Mouse (Mus musculus): ENCODE data around the gene Sigmar1. TPM values are rescaled to one million over a fixed set of nuclear protein-coding genes. Genes with fewer than 3 reads are reported as not detected.
"Not testable (repeated sequence)": the region's sequence is repeated elsewhere in the genome, so short reads cannot be mapped to it uniquely, and the experiment has no call there.

Sigmar1 gene
- total RNA-seq (2021): 10 to 100 TPM; 65.8 to 68.8 TPM
- long read RNA-seq, experiment 1, transcript Sigmar1-201 (4 exons, 1,640 nt): major isoform, 81 of 113 reads
- long read RNA-seq, experiment 1, partial matches to known transcripts: 3 of 113 reads
- long read RNA-seq, experiment 1, other reads (novel, unspliced or antisense): 23 of 113 reads
- long read RNA-seq, experiment 2, transcript Sigmar1-201 (4 exons, 1,640 nt): major isoform, 36 of 49 reads
- long read RNA-seq, experiment 2, partial matches to known transcripts: 1 of 49 reads
- long read RNA-seq, experiment 2, other reads (novel, unspliced or antisense): 8 of 49 reads

DNA sequence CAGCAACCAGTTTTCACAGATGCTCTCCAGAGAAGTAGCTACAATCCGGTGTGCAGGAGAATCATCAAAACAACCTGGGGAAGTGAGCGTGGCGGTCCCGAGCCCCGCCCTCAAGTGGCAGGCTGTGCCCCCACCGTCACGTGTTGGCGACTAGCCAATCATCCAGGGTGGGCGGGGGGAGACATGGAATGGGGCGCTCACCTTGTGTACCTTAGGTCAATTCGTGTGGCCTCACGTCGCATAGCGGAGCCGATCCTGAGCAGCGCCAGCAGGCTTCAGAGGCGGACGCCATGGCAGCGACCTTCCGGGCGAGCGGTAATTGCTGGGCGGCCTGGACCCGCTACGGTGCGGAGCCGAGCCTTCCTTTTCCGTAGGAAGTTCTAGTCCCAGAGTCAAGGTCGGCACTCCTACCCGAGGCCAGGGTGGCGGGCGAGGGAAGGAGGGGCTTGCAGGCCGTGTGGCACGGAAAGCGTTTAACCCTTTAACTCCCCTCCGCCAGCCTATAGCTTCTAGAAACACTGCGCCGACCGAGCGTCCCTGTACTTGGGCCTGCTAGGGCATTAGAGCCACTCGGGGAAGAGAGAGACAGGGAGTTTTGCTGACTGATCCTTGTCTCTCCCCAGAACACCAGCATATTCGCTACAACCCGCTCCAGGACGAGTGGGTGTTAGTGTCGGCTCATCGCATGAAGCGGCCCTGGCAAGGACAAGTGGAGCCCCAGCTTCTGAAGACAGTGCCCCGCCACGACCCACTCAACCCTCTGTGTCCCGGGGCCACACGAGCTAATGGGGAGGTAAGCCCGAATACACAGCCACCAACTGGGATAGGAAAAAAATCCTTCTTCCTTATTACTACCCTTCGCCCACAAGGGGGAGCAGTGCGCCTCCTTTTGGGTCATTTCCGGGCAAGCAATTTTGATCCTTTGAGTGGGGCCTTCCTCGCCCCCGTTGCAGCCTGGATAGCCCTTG lies at the start of gene Sigmar1:
Gene Sigmar1, minus strand, starts transcription at position 820 of the 968 bp plus-strand sequence.
- DNase-seq: peak; percentile 89

DNA sequence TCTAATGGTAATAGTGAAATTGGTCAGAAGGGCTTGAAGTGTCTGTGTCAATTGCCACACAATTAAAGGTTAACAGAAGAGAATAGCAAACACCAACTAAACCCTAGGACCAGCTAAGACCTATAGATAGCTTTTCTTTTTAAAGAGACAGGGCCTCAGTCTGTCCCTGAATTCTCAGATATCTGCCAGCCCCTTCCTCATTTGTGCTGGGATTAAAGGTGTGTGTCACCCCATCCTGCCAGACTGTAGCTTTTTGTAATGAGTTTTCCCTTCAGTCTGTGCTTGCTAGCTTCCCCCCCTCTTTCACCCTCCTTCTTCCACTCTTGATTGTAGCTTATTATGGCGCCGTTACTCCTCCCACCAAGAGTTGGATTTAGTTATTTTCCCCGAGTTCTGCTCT lies 27.2 kb upstream of the Sigmar1 start:
- not testable (repeated sequence) for DNase-seq

DNA sequence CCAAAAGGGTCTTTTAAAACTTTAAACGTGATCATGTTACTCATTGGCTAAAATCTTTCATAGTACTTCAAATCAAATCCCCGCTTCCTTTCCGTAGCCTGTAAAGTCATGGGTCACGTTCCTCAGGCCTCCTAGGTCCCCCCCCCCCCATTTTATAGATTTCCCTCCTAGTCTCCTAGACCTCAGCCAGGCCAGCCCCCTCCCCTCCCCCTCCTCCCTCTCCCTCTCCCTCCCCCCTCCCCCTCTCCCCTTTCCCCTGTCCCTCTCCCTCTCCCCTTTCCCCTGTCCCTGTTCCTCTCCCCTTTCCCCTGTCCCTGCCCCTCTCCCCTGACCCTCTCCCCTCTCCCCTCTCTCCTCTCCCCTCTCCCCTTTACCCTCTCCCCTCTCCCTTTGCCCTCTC lies 26.8 kb upstream of the Sigmar1 start:
- not testable (repeated sequence) for DNase-seq

DNA sequence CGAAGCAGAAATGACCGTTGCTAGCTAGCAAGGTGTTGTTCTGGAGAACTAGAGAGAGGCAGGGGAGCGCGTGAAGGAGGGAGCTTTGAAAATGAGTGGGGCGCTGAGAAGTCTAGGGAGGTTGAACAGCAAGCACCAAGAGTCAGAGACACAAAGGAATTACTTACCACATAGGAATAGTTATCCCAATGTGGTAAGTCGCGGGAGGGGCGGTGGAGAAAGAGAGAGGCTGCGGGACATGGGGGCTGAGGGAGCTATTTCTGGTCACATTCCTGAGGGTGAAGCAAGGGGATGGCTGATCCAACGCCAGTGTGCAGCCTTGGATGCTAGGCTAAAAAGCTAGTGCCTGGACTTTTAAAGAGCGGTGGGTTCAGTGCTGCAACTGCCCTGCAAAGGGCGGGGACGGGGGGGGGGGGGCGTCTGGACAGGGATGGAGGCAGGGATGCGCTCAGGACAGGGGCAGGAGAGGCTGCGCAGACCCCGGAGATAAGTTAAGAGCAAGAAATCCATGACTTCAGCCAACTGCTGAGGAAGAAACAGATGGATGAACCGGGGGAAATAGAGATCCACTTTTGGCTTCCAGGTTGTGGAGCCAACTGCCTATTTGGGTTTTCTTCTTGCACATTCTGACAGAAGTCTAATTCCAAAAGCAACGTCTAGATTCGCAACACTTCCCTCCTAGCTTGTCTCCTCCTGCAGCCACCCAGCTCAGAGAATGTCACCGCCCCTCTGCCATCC lies 26.0 kb upstream of the Sigmar1 start:
- DNase-seq: not testable (repeated sequence)

DNA sequence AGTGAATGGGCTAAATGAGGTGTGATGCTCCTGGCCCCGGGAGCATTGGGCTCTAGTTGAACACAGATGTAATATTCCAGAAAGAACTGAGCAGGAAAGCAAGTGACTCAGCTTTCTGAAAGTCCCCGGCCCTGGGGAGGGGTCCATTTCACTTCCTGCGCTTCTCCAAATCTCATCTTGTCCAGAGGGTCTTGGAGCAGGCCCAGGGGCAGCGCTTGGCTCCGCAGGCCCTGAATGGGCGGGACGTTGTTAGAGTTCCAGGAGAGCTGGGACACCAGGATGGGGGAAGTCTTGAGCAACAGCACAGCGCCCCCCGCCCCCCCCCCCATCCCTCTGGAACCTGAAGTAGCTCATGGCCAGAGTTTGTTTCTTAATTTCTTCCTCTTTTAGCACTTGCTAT lies 25.3 kb upstream of the Sigmar1 start:
- DNase-seq: not testable (repeated sequence)

DNA sequence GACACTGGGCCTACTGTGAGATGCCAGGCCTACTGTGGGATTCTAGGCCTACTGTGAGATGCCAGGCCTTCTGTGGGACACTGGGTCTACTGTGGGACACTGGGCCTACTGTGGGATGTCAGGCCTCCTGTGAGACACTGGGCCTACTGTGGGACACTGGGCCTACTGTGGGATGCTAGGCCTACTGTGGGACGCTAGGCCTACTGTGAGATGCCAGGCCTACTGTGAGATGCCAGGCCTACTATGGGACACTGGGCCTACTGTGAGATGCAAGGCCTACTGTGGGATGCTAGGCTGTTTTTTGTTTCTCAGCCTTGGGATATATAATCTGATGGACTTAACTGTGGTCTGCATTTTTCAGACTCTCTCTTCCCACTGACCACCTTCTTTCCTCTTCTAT lies 19.9 kb upstream of the Sigmar1 start:
- not testable (repeated sequence) for DNase-seq

DNA sequence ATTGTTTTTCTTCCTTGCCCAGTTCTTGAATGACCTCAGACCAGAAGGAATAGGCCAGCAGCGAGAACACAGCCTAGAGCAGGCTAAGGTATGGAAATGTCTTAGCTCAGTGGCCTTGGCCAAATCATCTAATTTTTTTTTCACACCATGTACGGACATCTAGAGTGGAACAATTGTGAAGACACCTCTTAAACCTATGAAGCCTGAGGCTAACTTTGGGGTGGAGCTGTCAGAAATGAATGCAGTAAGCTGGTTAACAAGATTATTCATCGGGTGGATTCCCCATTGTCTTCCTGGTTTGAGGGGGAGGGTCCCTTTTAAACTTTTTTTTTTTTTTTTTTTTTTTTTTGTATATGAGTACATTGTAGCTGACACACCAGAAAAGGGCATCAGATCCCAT lies 18.5 kb upstream of the Sigmar1 start:
- DNase-seq: not testable (repeated sequence)

DNA sequence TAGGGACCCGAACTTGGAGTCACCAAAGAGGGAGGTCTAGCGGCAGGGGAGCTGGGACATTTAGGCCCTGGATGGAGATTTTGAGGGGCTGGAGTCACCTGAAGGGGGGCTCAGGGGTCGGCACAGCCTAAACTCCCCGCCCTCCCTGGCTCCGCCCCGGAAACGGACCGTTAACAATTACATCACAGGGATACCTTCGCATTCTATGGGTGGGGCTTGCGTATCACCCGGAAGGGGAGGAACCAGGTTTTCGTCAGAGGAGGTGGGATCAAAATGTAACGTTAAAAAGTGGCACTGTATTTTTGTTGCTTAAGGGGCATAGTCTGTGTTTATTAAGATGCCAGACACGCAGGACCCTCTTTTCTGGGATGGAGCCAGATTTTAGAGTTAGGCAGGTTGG lies 18.0 kb upstream of the Sigmar1 start, which contains the start of gene Ccl27a:
Gene Ccl27a, minus strand, starts transcription at position 246 of the 400 bp plus-strand sequence.
- DNase-seq: peak; percentile 89

DNA sequence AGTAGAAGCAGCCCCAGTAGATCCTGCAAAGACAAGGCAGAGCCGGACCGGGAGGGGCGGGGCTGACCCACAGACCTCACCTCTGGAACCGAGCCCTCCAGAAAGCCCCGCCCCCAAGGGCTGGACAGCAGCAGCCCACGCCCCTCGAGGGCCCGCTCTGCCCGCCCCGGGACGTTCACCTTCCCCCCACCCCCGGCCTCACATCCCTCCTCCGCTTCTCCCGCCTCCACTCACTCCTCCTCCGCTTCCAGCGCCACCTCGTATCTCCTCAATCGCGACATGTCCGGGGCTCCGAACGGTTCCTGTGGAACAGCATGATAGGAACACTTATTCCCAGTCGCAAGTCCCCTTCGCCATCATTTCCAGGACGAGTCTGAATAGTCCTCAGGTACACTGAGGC lies 17.5 kb upstream of the Sigmar1 start:
- peak; percentile 86 for DNase-seq

DNA sequence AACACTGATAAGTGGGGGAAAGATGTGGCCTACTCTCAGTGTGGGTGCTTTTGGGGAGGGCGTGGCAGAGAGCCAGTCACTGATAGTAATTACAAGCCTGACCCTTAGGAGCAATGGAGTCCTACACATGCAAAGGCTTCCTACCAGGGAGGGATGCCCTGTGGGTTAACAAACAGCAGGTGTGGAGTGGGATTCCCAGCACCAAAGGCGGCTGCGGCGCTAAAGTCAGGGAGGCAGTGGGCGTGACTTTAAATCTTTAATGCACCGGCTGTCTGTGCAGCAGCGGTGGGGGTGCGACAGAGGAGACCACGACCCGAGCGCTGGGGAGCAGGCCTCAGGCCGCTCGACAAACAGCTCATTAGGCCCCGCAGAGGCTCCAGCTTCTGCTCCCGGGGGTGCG lies 17.0 kb upstream of the Sigmar1 start:
- not testable (repeated sequence) for DNase-seq

DNA sequence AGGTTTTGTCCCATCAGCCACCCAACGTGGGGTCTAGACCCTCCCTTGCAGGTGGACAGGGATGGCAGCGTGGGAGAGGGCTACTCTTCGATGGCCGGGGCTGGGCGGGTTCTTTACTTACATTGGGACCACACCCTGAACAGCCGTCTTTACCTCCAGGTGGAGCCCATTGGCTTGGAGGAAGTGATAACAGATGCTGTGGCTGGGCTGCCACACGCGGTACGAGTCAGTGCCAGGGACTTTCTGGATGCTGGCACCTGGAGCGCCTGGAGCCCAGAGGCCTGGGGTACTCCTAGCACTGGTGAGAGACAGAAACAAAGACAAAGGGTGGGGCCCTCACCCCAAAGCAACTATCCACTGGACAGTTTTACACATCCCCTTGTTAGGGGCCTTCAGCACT lies 11.3 kb upstream of the Sigmar1 start:
- not testable (repeated sequence) for DNase-seq

DNA sequence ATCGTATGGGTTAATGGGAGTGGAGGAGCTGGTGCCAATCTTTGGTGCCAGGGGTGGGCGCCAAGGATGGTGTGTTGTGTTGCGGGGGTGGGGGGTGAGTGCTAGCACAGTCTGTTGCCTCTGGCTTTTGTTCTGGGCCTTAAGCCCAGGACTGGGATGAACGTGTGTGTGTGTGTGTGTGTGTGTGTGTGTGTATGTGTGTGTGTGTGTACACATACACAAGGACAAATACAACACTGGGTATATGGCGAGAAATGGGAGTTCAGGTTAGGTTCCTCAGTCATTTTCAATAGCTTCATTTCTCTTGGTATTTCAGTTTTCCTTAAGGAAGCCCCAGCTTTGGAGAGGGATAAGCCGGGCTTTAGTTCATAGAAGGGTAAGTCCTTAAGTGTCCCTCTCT lies 7.2 kb upstream of the Sigmar1 start:
- not testable (repeated sequence) for DNase-seq

DNA sequence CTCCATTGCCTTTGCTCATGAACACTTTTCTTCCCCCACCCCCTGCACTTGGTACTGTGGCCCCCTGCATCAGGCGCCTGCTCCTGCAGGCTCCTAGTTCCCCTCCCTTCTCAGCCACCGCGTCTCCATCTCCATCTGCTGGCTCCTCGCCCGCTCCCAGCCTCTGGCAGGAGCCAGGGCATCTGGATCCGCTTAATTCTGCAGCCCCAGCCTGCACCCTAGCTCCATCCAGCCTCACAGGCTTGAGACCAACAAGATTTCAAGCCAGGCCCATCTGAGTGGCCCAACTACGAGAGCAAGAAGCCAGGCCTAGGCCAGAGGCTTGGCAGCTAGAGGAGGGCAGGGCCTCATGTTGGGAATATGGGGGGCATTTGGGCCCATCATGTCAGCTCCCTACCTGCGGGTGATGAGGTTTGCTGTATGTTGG lies 6.7 kb upstream of the Sigmar1 start:
- peak; percentile 71 for DNase-seq

DNA sequence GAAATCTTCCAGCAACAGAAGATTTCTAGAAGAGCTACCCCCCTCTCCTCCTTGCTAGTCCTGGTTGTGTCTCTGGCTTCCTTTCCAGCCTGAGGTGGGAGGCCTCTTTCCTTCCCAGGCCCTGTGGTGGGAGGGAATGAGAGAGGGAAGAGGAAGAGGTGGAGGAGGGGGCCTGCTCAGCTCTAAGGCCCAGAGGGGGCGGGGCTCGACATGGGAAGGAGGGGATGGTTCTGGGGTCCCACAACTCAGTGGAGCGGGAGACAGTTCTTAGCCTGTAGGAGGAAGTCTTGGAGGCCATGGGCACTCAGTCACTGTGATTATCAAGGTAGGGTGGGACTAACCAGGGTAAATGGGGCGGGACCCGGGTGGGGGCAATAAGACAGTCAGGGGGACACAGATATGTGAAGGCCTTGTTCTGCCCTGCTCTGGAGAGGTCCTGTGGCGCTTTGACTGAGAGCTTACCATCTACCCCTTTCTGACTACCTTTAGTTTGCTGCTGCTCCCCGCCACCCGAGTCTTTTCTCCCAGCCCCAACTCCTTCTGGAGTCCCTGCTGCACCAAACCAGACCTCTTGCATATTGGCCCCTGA lies 6.2 kb upstream of the Sigmar1 start:
- no peak for DNase-seq

DNA sequence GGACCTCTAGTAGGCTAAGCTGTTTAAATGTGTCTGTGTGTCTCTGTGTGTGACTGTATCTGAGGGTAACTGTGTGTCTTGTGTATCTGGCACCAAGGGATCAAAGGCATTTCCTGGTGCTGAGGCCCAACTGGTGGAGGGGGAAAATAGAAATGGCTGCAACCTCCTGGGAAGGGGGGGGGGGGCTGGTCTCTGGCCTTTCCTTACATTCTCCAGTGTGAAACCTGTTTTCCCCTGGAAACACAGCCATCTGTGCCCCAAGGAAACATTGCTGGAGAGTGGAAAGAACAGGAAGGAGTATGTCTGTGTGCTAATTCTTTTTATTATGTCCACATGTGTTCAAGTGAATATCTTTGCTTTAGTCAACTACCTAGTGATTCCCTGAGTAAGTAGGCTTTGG lies 5.7 kb upstream of the Sigmar1 start:
- DNase-seq: no peak

DNA sequence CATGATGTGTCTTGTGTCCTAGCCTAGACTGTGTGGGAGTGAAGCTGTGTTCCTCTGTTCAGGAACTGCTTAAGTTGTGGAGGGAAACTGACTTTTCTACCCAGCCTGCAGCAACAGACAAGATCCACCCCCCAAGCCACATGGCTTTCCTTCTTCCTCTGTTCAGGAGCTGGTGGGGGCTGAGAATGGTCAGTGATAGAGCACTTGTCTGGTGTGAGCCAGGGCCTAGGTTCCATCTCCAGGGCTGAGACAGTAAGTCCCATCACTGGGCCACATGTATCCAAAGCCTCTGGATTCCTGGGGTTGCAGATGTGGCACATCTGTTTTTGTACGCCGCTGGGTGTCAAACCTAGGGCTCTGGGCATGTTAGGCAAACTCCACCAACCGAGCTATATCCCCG lies 5.0 kb upstream of the Sigmar1 start:
- no peak for DNase-seq

DNA sequence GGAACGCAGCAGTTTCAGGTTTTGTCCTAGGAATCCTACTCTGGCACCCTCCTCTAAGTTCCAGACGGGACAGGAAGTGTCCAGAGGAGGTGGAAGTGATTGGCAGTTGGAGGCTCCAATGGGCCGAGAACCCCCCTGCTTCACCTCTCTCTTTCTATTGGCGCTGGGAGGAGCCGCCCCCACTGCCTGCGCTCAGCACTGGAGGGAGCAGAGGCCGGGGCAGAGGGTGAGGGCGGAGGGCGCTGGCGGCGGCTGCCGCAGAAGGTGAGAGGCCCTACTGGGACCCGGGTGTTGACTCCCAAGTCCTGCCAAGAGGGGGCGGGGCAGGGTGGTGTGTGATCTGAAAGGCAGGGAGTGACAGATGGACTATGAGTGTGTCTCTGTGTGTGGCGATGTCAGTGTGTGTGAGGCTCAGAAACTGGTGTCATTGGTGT lies 4.3 kb upstream of the Sigmar1 start:
- peak; percentile 94 for DNase-seq

DNA sequence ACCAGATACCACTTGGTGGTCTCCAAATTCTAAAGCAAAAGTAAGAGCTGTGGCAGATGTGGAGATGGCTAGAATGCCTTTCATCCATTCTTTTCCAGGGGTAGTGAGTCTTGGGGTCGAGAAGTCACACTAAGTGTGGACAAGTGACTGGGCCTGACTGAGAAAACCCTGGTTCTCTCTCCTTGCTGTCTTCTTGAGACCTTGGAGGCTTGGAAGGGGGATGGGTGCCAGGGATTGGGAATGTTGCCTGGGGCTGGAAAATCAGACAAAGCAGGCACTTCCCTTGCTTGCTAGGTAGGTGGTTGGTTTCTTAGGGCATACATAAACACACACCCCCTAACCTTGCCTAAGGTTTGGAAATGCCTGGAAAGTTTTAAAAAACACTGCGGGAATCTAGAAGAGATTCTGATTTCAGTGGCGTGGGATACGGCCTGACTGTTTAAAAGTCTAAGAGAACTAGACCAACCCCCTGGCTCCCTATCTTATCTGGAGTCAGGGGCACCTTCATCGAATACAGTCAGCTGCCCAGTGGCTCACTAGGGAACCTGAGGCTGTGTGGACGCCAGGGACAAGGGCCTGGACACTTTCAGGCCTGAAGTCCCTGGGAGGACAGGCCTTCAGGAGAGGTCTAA lies 3.8 kb upstream of the Sigmar1 start:
- peak; percentile 37 for DNase-seq

DNA sequence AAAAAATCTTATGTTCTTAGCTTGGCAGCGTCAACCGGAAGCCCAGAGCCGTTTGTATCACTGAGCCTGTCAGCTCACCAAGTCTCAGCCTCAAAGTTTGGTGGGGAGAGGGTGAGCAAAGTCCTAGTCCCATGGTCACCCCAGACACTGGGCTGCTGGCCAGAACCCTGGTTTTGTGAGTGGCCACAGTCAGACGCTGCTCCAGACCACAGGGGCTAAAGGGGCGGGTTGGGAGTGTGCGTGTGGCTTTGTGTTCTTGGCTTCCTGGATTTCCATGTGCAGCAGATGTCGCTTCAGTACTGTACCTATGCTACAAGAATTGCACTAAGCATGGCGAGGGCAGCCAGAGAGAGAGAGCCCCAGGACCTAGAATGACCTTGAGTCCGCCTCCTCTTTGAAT lies 3.2 kb upstream of the Sigmar1 start:
- DNase-seq: peak; percentile 63

DNA sequence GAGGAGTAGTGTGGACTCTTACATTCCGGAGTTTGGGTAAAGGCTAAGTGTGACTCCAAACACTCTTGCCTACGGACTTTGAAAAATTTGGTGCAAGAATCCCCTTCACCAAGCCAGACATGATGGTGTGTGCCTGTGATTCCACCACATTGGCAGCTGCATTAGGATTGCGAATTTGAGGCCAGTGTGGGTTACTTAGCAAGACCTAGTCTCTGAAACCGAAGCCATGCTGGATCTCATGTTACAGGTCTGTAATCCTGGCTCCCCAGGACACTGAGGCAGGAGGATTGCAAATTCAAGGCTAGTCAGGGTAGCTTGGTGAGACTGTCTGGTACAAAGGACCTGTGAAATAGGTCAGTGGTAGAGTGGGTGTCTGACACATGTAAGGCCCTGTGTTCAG lies 2.7 kb upstream of the Sigmar1 start:
- no peak for DNase-seq

DNA sequence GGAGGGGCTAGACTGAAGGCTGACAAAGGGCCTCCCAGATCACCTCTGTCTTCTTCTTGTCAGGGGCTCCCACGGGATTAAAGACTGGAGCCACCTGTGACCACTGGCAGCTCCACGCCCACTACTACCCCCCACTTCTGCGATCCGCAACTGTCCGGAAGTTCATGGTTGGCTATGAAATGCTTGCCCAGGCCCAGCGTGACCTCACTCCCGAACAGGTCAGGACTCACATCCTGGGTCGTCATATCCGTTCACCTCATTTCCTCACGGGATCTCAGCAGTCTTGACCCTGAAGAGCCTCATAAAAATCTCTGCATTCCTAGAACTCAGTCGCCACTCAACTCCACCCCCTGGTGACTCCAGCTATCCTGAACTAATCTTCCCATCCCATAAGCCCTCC lies 2.1 kb upstream of the Sigmar1 start:
- no peak for DNase-seq

DNA sequence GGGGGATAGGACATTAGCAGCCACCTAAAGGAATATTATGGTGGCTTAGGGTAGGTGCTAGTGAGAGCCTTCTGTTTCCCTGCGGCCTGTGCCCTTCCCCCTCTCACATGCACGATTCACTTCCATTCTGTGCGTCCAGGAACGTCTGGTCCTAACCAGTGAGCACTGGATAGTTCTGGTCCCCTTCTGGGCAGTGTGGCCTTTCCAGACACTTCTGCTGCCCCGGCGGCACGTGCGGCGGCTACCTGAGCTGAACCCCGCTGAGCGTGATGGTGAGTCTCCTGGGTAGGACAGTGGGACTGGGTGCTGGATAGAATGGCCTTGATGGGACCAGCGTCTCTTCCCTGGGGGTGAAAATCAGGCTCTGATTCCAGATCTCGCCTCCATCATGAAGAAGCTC lies 1.4 kb upstream of the Sigmar1 start:
- DNase-seq: no peak

All from adrenal gland, postnatal 10 days (tissue).